13 mouse cellular contexts compared by ENCODE assay signal in the genomic region with DNA sequence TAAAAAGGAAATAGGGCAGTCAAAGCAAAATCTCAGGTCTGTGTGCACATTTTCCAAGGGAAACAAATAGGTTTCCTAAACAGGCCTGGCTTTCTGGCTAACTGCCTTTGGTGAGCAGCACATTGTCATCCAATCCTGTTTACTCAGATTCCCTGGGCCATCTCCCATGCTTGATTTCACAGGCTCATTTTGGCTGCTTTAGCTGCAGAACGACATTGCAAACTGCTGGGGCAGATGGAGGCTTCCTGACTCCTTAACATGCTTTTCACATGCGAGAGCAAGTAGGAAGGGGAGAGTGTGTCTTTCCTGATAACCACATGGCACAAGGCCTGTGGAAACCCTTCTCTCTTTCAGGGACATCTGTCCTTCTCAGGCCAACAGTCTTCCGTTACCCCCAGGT.
DNase-seq lines count a peak whose midpoint lies in the region; ATAC-seq and TF ChIP-seq lines count a peak whose summit lies in the region.
"Had no signal": no experiment of that assay in that cellular context is flagged by ENCODE, and none has a peak within 500 bp of the region (broad histone marks: within the 10 kb centered on the region; RNA-seq: fewer than 3 reads in every experiment).

No protein-coding gene starts in this region.

- ATAC-seq in forebrain, postnatal 0 days = peak; percentile 65; the same call in 1 of the 2 replicates
- ATAC-seq in liver, postnatal 0 days = no peak

- peak; percentile 63 to 70 for DNase-seq in layer of hippocampus, adult 18-20 months (ENCODE audit: low spot score in 2 of 2)
- no peak for DNase-seq in layer of hippocampus, adult 9-10 months (ENCODE audit: low spot score)
- peak; percentile 35 for DNase-seq in cerebellum, adult 11 months
- DNase-seq in cerebellum, adult 8-10 months = peak; percentile 36
- peak; percentile 61 for DNase-seq in forebrain, postnatal 0 days
- no peak for DNase-seq in heart, adult 9 months (ENCODE audit: low spot score in 2 of 2)
- no peak for DNase-seq in liver, postnatal 0 days
- DNase-seq: lung, adult 2 months; lung, postnatal 4 days; thymus, postnatal 36 days had no signal

- no peaks in the 10 kb centered on the region for H3K9me3 ChIP-seq in forebrain, postnatal 0 days (ENCODE audit: low read length)
- no peaks in the 10 kb centered on the region for H3K9me3 ChIP-seq in liver, postnatal 0 days (ENCODE audit: low read length)
- H3K9me3 ChIP-seq: embryonic facial prominence, embryonic 13.5 days; midbrain, embryonic 12.5 days; neural tube, embryonic 13.5 days had no signal

- H3K27ac ChIP-seq in forebrain, postnatal 0 days (ENCODE audit: low read depth, low read length) = no peak overlapping the region
- no peak overlapping the region for H3K27ac ChIP-seq in liver, postnatal 0 days (ENCODE audit: low read depth)
- H3K27ac ChIP-seq: embryonic facial prominence, embryonic 13.5 days; midbrain, embryonic 12.5 days; neural tube, embryonic 13.5 days had no signal

- no peak overlapping the region for H3K4me2 ChIP-seq in forebrain, postnatal 0 days (ENCODE audit: low read depth)
- no peak overlapping the region for H3K4me2 ChIP-seq in liver, postnatal 0 days (ENCODE audit: low read depth, low read length)
- H3K4me2 ChIP-seq: embryonic facial prominence, embryonic 13.5 days; midbrain, embryonic 12.5 days; neural tube, embryonic 13.5 days had no signal

- no peaks in the 10 kb centered on the region for H3K36me3 ChIP-seq in forebrain, postnatal 0 days (ENCODE audit: insufficient read depth)
- no peaks in the 10 kb centered on the region for H3K36me3 ChIP-seq in liver, postnatal 0 days (replicated peaks; ENCODE audit: insufficient read depth, low read length)
- H3K36me3 ChIP-seq: embryonic facial prominence, embryonic 13.5 days; midbrain, embryonic 12.5 days; neural tube, embryonic 13.5 days had no signal

- no peak for TF ChIP-seq EP300 in liver, postnatal 0 days (IDR thresholded peaks at IDR 0.05; ENCODE audit: low read depth)

- H3K27me3 ChIP-seq in forebrain, postnatal 0 days (ENCODE audit: insufficient read depth, low read length) = no peaks in the 10 kb centered on the region
- H3K27me3 ChIP-seq in liver, postnatal 0 days (ENCODE audit: insufficient read depth, low read length) = no peaks in the 10 kb centered on the region
- H3K27me3 ChIP-seq: embryonic facial prominence, embryonic 13.5 days; neural tube, embryonic 13.5 days had no signal

- TF ChIP-seq CTCF in forebrain, postnatal 0 days (IDR thresholded peaks at IDR 0.05; ENCODE audit: low read depth) = no peak
- TF ChIP-seq CTCF in liver, postnatal 0 days (IDR thresholded peaks at IDR 0.05; ENCODE audit: low read depth) = no peak

- no peaks in the 10 kb centered on the region for H3K4me1 ChIP-seq in forebrain, postnatal 0 days (ENCODE audit: insufficient read depth)
- no peaks in the 10 kb centered on the region for H3K4me1 ChIP-seq in liver, postnatal 0 days (ENCODE audit: insufficient read depth)
- H3K4me1 ChIP-seq: embryonic facial prominence, embryonic 13.5 days; midbrain, embryonic 12.5 days had no signal

- no peak overlapping the region for H3K9ac ChIP-seq in forebrain, postnatal 0 days
- H3K9ac ChIP-seq in liver, postnatal 0 days (replicated peaks) = no peak overlapping the region
- H3K9ac ChIP-seq: embryonic facial prominence, embryonic 13.5 days; midbrain, embryonic 12.5 days; neural tube, embryonic 13.5 days had no signal

- 43% methylated on average over 3 of the region's 3 CpGs for WGBS in forebrain, postnatal 0 days
- 75% methylated on average over 3 of the region's 3 CpGs for WGBS in liver, postnatal 0 days (ENCODE audit: insufficient replicate concordance)

- no peak overlapping the region for H3K4me3 ChIP-seq in forebrain, postnatal 0 days (ENCODE audit: low read depth, low read length)
- no peak overlapping the region for H3K4me3 ChIP-seq in liver, postnatal 0 days (ENCODE audit: low read depth, low read length)
- H3K4me3 ChIP-seq: embryonic facial prominence, embryonic 13.5 days; midbrain, embryonic 12.5 days; neural tube, embryonic 13.5 days had no signal

Comparison
In these comparisons a context has a peak if more than half of its experiments do, and no peak if none do; other contexts are left out.
1. DNase-seq: peak in layer of hippocampus, adult 18-20 months (2 of 2), cerebellum, adult 11 months (single experiment), cerebellum, adult 8-10 months (single experiment) and forebrain, postnatal 0 days (single experiment); none in layer of hippocampus, adult 9-10 months (single experiment), heart, adult 9 months (0 of 2) and liver, postnatal 0 days (single experiment).